Mouse (Mus musculus) testis, postnatal 10 days (tissue): Measurements from ENCODE around the gene Ly6g6d.

ENCODE experiments used
- DNase-seq: peaks from one replicate; pipeline ENCODE4 v3.0.0; 2021; ENCODE audit warnings: low spot score

Ly6g6d gene

DNA sequence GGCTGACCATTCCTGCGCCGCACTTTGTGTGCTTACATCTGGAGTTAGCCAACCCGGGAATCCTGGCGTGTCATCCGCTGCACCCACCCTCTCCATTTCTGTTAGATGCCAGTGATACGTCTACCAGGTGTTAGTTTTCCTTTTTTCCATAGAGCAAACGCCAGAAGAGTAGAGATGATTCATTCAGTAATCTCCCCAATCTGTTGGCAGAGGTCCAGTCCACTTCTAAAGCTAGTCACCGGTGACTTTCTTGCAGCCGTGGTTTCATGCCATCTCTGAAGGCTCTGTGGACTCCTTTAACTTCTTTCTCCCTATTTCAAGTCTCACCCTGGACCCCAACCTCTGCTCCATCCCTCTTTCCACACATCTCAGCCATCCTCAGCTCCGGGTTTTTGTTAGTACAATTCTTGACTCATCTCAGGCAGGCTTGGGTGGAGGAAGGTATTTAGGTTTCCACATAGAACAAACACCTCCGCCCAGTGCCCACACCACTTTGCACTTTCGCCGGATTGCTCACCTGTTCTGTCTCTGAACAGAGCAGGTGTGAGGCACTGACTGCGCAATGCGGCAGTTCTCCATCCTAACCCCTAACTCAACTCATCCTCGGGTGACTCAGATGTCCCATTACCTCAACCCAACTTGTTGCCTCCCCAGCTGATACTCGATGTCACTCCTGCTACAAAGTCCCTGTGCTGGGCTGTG is 9.5 kb downstream of the Ly6g6d start:
- no peak for DNase-seq

DNA sequence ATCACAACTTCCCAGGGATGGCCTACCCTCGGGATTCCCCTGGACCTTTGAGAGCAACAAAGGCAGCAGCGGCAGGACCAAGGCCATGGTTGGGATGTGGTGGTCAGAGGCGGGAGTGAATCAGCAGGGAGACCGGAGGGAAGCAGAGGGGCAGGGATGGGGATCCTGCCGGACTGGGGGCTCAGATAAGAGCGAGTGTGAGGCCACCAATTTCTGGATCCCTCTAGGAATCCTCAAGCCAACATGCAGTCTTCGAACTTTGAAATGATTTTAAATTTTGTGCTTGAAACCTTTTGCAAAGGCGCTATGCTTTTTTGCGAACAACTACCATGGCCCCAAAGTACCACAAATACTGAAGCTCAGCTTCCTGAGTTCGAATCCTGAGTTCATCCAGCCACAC is 11.8 kb downstream of the Ly6g6d start, which contains the start of gene Mpig6b:
Mpig6b (minus strand) TSS at position 101 of the 400 bp plus-strand sequence.
- no peak for DNase-seq

DNA sequence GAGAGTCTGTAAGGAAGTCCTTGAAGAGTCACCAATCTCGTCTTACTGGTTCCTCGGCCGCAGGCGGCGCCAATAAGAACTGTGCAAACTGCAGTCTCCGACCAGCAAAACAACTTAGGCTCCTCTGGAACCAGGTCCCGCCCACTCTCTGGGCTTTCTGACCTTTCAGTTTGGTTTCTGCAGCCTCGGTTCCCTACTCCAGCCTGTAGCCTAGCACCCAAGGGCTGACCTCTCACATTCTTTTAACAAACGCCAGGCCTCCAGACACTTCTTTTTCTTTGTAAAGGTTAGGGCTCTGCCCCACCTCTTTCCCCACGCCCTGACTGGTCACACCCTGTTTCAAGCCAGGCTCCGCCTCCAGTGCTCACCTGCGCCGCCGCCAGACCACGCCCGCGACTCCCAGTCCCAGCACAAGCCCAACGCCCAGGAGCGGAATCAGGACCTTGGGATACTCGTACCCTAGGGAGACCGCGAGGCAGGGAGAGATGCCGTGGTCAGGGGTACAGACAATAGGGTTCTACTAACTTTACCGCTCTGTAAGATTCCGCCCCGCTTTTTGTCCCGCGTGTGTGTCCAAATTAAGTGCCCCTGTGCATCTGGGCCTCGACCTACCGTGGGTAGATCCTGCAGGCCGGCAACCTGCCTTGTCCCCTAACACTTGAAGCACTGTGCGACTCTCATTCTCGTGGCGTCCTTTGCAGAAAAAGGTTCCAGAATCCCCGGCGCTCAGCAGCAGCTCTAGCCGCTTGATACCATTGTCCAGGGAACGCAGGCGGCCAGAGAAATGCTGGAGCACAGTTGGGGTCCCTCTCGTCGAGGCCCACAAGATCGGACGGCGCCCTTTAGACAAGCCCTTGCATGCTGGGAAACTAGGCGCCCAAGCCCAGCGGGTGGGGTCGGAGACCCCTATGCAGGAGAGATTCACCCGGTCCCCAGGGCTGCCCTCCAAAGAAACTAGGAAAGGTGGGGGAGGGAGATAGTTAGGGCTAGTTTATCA is 12.6 kb downstream of the Ly6g6d start, which contains the start of gene Ly6g6c:
Ly6g6c (plus strand) TSS at position 438 of the 997 bp plus-strand sequence.
- DNase-seq: peak; percentile 79

DNA sequence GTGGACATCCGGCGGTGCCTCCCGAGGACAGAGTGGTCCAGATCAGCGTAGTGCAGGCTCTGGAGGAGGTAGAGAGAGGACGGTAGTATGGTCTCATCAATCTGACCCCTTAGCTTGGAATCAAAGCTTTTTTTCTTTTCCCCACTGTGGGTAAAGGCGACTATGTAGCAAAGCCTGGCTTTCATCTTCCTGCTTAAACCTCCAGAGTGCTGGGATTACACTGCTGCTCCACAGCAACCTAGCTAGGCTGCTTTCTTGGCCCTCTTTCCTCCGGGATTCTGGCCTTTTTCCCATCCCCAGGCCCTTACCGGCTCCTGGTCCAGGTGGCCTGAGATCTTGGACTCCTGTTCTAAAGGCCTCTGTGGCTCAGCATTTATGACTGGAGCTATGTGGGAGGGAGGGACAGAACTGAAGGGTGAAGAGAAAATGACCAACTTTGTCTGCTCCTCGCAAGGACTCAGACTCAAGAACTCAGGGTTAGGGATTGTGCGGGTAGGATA is 13.4 kb downstream of the Ly6g6d start:
- DNase-seq: no peak

DNA sequence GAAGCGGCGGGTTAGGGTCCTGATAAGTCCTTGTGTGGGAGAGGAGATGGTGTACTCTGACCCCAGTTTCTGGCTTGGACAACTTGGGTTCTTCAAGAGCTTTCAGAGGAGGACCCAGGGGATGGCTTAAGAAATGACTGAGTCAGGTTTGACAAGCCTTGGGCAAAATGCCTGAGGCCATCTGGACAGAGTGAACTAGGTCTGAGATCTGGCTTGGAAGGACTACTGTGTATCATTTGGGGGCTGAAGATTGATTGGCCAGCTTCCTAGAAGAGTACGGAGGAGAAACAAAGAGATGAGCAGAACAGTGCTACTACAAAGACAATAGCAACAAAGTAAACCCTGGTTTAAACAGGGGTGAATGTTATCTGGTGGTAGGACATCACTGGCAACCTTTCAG is 14.4 kb downstream of the Ly6g6d start:
- DNase-seq: peak; percentile 67

DNA sequence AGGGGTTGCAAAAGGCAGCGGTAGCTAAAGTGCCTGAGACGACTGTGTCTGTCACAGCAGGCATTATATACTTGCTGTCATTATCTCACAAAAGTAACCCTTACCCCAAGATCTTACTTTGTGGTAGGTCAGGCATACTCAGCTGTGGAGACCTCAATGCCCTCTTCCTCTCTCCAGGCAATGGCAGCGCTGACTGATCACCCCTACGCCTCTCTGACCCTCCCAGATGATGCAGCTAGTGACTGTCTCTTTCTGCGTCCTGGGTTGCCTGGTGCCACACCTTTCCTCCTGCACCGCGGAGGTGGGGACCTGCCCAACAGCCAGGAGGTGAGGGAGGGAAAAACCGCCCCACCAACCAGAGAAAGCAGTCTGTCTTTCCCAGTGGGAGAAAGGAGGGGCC is 16.6 kb downstream of the Ly6g6d start:
- no peak for DNase-seq

DNA sequence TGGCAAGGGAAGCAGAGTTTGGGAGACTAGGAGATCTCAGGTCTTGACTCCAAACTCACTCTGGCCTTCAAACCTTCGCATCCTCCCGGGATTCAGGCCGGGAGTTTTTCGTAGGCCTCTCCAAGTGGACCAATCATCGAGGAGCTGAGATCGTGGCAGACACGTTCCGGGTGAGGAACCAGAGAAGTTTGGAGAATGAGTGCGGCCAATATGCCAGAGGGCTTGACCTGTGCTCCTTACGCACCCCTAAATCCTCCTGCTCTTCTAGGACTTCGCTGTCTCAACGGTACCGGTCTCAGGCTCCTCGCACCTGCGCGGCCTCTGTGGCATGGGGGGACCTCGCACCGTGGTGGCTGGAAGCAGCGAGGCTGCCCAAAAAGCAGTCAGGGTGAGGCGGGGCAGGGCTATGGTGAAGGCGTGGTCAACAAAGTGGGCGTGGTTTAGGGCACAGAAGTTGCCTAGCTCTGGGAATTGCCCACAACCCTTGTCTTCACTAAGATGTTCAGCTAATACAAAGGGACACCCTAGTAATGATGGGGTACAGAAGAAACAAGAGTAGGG is 17.0 kb downstream of the Ly6g6d start:
- peak; percentile 70 for DNase-seq

DNA sequence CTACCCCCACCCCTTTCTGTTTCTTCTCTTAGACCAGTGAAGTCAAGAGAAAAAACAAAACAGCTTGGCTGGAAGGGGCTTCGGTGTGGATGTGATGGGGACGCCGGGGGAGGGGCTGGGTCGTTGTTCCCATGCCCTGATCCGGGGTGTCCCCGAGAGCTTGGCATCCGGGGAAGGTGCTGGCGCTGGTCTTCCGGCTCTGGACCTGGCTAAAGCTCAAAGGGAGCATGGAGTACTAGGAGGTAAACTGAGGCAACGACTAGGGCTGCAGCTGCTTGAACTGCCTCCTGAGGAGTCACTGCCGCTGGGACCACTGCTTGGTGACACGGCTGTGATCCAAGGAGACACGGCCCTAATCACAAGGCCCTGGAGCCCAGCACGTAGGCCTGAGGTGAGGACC is 17.8 kb downstream of the Ly6g6d start:
- DNase-seq: no peak

DNA sequence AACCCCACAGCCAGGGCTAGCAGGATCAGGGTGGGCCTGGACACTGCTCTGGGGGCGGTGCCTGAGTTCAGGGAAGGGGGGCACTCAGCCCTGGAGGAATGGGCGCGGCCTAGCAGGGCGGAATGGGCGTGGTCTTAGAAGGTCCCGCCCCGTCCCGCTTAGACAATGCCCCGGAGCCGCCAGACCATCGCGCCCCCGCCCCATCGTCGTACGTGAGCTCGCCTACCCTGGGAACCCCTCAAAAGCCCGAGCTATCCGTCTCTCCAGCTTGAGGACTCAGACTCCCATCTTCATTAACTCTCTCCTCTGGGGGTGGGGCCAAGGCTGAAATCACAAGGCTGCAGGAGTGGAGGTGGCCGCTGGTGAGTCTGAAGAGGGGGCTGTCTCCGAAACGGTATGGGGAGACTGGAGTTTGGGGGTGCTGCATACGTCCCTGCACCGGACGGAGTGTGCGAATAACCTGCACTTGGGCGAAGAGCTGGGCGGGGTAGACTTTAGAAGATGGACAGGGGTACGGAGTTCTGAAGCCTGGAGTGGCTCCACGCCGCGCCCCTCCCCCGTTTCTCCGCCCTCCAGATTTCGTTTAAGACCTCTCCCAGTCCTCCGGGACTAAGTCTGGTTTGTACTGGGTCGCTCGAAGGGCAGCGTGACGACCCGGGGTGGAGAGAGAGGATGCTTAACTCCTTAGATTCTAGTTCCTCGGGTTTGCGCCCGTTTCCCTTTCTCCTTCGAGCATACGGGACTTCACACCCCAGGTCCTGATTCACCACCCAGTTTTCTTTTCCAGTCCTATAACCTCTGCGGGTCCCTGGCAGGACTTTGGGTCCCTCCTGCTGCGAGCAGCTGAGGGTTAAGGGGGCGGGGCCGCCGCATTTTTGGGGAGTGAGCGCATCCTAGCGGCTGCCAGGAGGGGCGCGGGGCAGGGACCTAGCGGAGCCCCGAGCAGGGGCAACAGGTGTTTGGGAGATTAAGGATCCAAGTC is 18.7 kb downstream of the Ly6g6d start, which contains the start of gene Ddah2:
Ddah2 (plus strand) TSS at position 125 of the 982 bp plus-strand sequence.
- peak; percentile 97 for DNase-seq

DNA sequence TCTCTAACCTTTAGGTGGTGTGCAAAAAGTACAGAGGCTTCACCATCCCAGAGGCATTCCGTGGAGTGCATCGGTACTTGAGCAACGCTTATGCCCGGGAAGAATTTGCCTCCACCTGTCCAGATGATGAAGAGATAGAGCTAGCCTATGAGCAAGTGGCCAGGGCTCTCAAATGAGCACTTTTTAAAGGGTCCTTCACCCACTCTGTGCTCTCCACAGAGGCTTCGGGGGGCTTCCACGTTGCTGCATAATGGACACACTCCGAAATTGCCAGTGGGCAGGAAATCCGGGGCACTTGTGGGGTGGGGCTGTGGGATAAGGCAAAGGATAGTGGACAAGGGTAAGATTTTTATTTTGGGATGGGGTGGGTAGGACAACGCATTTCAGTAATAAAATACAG is 19.5 kb downstream of the Ly6g6d start:
- no peak for DNase-seq

DNA sequence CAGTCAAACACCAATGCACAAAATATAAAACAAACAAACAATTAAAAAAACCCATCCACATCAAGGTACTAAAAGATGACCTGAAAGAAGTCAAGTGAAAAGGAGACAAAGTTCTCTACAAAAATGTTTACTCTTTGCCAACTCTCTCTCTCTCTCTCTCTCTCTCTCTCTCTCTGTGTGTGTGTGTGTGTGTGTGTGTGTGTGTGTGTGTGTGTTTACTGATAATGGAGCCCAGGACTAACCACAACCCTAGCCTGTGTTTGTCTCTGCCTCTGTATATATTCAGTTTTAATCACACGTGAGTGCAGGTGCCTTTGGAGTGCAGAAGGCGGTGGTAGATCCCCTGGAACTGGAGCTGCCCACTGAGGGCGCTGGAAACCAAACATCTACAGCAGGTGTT is 20.8 kb downstream of the Ly6g6d start:
- DNase-seq: no peak

DNA sequence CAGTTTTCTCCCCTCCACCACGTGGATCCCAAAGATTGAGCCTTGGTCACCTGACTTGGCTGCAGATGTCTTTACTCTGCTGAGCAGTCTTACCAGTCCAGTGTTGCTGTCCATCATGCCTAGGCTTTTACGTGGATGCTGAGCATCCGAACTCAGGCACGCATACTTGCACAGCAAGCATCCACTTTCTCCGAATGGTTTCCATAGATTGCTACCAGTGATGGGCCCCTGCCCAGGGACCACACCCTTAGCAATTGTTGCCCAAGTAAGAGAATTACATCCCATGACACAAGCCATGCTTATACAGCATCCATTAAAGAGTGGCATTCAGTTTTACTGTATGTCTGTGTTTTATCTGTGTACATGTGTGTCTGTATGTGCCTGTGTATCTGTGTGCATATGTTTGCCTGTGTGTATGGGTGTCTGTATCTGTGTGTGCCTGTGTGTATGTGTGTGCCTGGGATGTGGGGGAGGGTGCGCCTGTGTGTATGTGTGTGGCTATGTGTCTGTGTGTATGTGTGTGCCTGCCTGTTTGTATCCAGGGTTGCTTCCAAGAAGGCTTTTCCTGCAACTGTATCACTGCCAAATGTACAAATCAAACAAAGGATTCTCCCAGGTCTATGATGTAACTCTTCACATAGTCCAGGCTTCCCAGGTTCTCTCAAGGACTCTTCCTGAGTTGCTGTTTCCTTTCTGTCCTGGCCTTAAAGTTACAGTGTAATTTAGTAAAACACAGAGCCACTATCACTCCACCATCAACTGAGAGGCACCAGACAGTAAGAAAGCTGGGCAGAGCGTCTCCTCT is 22.0 kb downstream of the Ly6g6d start:
- no peak for DNase-seq

DNA sequence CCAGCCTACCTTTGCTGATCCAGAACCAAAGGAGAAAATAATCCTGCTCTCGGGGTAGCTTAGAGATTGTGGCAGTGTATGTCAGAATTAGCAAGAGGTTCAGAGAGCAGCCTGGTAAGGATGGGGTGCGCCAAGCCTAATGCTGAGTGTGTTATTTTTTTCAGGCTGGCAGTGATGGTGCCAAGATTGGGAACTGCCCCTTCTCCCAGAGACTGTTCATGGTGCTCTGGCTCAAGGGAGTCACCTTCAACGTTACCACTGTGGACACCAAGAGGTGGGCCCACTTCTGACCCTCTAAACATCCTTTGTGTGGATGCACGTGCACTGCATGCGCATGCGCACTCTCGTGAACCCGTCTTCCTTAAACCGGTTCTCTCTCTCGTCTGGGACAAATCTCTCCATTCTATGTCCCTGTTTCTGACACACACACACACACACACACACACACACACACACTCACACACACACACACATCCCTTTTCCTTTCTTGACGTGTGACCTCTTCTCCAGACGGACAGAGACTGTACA is 25.5 kb downstream of the Ly6g6d start:
- DNase-seq: no peak

DNA sequence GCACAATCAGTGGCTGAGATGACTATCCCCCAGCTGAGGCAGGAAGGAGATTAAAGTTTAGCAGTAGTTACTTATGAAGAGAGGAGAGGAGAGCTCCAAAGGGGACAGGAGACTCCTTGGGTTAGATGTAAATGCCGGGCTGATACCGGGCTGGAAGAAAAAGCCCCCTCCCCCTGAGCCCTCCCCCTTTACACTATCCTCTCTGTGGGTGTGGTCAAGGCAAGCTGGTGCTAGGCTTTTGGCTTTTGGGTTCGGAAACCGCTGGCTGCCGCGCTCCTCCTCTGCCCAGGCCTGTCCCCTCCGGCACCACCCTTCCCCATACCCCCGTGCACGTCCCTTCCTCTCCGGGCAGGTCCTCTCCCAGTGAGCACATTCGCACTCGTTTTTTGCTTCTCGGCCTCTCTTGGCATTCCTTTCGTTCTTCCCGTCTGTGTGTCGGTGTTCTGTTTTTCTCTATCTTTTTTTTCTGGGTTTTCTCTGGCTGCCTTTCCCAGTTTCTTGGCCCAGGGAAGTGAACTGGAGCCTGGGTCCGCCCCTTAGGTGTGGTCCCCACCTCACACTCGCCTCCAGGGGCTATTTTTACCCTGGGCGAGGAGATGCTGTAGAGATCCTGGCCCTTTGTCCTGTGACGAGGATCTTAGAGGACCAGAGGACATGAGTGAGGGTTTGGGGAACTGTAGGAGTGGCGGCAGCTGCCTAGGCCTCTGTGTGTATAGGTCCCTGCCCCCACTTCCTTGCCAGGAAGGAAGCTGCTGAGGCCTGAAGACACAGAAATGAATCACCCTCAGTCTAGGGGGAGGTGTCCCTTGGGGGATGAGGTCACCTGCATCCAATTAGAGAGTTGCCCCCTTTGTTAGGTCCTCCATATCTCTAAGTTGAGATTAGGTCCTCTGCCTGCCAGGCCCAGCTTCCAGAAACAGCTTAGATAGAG is 26.4 kb downstream of the Ly6g6d start:
- DNase-seq: peak; percentile 67

DNA sequence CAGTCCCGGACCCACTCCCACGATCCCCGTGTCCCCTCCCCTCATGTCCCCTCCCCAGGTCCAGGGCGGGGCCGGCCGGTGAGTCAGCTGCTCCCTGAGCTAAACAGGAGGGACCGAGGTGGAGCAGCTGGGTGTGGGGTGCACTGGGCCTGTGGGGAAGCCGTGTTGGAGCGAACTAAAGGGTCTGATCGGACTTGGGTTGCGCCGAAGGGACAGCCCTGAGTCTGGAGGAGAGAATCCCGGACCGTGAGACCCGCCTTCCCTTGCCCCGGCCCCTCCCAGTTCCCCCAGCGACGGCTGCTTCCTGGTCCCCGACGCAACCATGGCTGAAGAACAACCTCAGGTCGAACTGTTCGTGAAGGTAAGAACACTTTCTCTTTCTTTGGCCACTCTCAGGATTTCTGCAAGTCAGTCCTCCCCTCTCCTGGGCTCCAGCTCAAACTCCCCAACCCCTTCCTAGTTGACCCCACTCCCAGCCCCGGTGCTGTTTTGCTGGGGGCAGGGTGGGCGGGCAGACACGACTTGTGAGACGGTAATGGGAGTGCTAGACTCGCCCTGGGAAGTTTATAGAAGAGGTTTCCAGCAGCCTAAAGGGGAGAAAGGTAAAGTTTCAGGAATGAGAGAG is 27.6 kb downstream of the Ly6g6d start:
- DNase-seq: peak; percentile 86

DNA sequence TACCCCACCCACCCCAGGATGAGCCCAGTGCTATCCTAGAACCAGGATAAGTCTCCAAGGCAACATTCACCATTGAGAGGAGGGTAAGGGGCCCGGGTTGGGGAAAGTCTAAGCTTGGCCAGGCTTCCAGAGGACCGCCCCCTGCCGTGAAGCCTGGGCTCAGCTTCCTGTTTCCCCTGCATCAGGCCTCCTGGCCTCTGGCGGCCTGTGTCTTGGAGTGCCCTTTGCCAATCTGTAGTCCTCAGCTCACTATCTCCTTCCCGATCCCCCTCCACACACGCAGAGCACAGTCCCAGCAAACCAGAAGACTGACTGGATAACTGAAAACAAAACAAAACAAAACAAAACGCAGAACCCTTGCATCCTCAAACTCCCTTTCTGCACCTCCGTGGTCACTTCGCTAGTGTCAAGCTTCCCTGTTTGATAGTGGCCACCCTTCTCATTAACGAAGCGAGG is 28.3 kb downstream of the Ly6g6d start, which contains the start of gene Clic1:
Clic1 (plus strand) TSS at position 406 of the 456 bp plus-strand sequence.
- peak; percentile 76 for DNase-seq

DNA sequence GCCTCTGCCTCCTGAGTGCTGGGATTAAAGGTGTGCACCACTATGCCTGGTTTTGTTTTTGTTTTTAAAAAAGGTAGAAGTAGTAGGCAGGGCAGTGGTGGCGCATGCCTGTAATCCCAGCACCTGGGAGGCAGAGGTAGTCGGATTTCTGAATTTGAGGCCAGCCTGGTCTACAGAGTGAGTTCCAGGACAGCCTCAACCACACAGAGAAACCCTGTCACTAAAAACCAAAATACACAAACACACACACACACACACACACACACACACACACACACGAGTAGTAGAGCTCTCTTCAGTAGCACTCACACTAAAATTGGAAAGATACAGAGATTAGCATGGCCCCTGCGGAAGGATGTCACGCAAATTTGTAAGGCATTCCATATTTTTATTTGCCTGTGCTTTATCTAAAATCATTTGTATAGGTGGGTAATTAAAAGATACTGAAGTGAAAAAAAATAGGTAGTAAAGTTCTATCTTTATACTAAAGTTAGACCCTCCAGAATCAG is 28.9 kb downstream of the Ly6g6d start:
- DNase-seq: no peak
